Mouse (Mus musculus) lung, postnatal 0 days (tissue): Measurements from ENCODE around the gene Ethe1. TPM values are rescaled to one million over a fixed set of nuclear protein-coding genes. Genes with fewer than 3 reads are reported as not detected.

Source experiments
- ATAC-seq: fragments of 200-750 bp; cut with Nextera tagmentation; 2 replicates; pipeline ENCODE4 v1.8.0; 2017; ENCODE audit warnings: moderate library complexity
- DNase-seq: peaks from one replicate; pipeline ENCODE4 v3.0.0-alpha.2; 2016; ENCODE audit warnings: low spot score
- H3K27ac ChIP-seq: fragments of 300-500 bp; sonication (generic); 2 replicates; pipeline ENCODE4 v1.5.1; 2014; ENCODE audit warnings: antibody characterized with exemption, mild to moderate bottlenecking, low read length, mixed read lengths
- H3K27me3 ChIP-seq: fragments of 300-500 bp; sonication (generic); replicated peaks from 2 replicates; pipeline ENCODE4 v1.6.1; 2014; ENCODE audit warnings: low read length, mixed read lengths; ENCODE audit not compliant: insufficient read depth
- H3K36me3 ChIP-seq: fragments of 300-500 bp; sonication (generic); 2 replicates; pipeline ENCODE4 v1.6.1; 2014; ENCODE audit warnings: low read length, mixed read lengths; ENCODE audit not compliant: insufficient read depth
- H3K4me1 ChIP-seq: fragments of 300-500 bp; sonication (generic); 2 replicates; pipeline ENCODE4 v1.6.1; 2014; ENCODE audit warnings: antibody characterized with exemption, low read depth, low read length, mixed read lengths; ENCODE audit not compliant: insufficient read depth
- H3K4me2 ChIP-seq: fragments of 300-500 bp; sonication (generic); replicated peaks from 2 replicates; pipeline ENCODE4 v1.6.1; 2014; ENCODE audit warnings: low read depth, mild to moderate bottlenecking, low read length, moderate library complexity, mixed read lengths
- H3K4me3 ChIP-seq: fragments of 300-500 bp; sonication (generic); 2 replicates; pipeline ENCODE4 v1.5.1; 2014; ENCODE audit warnings: low read depth, low read length
- H3K9ac ChIP-seq: fragments of 300-500 bp; sonication (generic); replicated peaks from 2 replicates; pipeline ENCODE4 v1.6.1; 2014; ENCODE audit warnings: low read depth, mild to moderate bottlenecking
- H3K9me3 ChIP-seq: fragments of 300-500 bp; sonication (generic); 2 replicates; pipeline ENCODE4 v1.6.1; 2016; ENCODE audit warnings: low read length, mixed read lengths
- CTCF ChIP-seq: IDR thresholded peaks from 2 replicates; pipeline ENCODE4 v1.5.1; 2016; ENCODE audit warnings: antibody characterized with exemption, mild to moderate bottlenecking
- EP300 ChIP-seq: IDR thresholded peaks from 2 replicates; pipeline ENCODE4 v1.6.1; 2016; ENCODE audit warnings: antibody characterized with exemption, mild to moderate bottlenecking, control low read depth
- WGBS: fragments of 180-500 bp; shearing (Covaris S2); extraction: QIAGEN DNeasy Blood & Tissue Kit; methylation state at CpG from one replicate; pipeline ENCODE4 v1.1.7; 2014; 5-methylcytosine and 5-hydroxymethylcytosine counted together
- polyA plus RNA-seq: library from polyadenylated mRNA; unstranded; fragments of >200 nt; fragmentation: Nextera tagmentation; extraction: Ambion mirVana; gene quantifications from 2 replicates; pipeline ENCODE4 v1.2.1, GENCODE M21; 2015

The Ethe1 gene
- polyA plus RNA-seq, 1 experiment from 2014 or later: 13.4 TPM

- no peak for TF ChIP-seq EP300
- TF ChIP-seq CTCF: peak; percentile 91
- no peak overlapping the region for H3K9ac ChIP-seq
- no peaks in the 10 kb centered on the region for H3K9me3 ChIP-seq
- WGBS: 21% methylated on average over 7 of the region's 7 CpGs
- no peaks in the 10 kb centered on the region for H3K4me1 ChIP-seq
- H3K27me3 ChIP-seq: no peaks in the 10 kb centered on the region
- no peak overlapping the region for H3K4me3 ChIP-seq
- H3K4me2 ChIP-seq: no peak overlapping the region
- DNase-seq (peak; percentile 68), ATAC-seq (no peak)
- no peak overlapping the region for H3K27ac ChIP-seq
- no peaks in the 10 kb centered on the region for H3K36me3 ChIP-seq
Observed at GRCm38 (mm10) chr7:24653681-24654080, 66.3 kb downstream of the Ethe1 start.

Other genes with a start within 250 kb of the Ethe1 start
- gene Lypd5, start 238.3 kb upstream of the Ethe1 start, polyA plus RNA-seq: not detected in 2 replicates
- gene Kcnn4, start 217.3 kb upstream of the Ethe1 start, polyA plus RNA-seq: 2.0 and 2.6 TPM in 2 replicates
- gene Smg9, start 187.9 kb upstream of the Ethe1 start, polyA plus RNA-seq: 15.2 and 16.4 TPM in 2 replicates
- gene Irgc1, start 135.2 kb upstream of the Ethe1 start, polyA plus RNA-seq: 0.24 and 0.29 TPM in 2 replicates
- gene Plaur, start 125.1 kb upstream of the Ethe1 start, polyA plus RNA-seq: 65.8 and 72.0 TPM in 2 replicates
- gene Cadm4, start 105.5 kb upstream of the Ethe1 start, polyA plus RNA-seq: 1.7 and 1.9 TPM in 2 replicates
- 13.1 and 17.0 TPM in 2 replicates for gene Zfp428, start 80.5 kb upstream of the Ethe1 start, polyA plus RNA-seq
- 0.06 and 0.10 TPM in 2 replicates for gene AC161166.1, start 75.1 kb upstream of the Ethe1 start, polyA plus RNA-seq
- 3.5 and 4.0 TPM in 2 replicates for gene Irgq, start 56.9 kb upstream of the Ethe1 start, polyA plus RNA-seq
- gene Pinlyp, start 41.4 kb upstream of the Ethe1 start, polyA plus RNA-seq: 0.19 and 0.39 TPM in 2 replicates
- gene Xrcc1, start 41.3 kb upstream of the Ethe1 start, polyA plus RNA-seq: 35.4 and 37.0 TPM in 2 replicates
- 1.5 TPM in 2 replicates for gene Zfp575, start 98 bp downstream of the Ethe1 start, polyA plus RNA-seq
- gene Phldb3, start 23.2 kb downstream of the Ethe1 start, polyA plus RNA-seq: 0.33 and 0.42 TPM in 2 replicates
- not detected in 2 replicates for gene Lypd3, start 49.0 kb downstream of the Ethe1 start, polyA plus RNA-seq
- gene Tex101, start 89.1 kb downstream of the Ethe1 start, polyA plus RNA-seq: not detected in 2 replicates
- gene BC049730, start 121.7 kb downstream of the Ethe1 start, polyA plus RNA-seq: not detected in 2 replicates
- gene Gm4763, start 139.4 kb downstream of the Ethe1 start, polyA plus RNA-seq: not detected in 2 replicates
- gene Cd177, start 172.8 kb downstream of the Ethe1 start, polyA plus RNA-seq: 3.5 and 4.1 TPM in 2 replicates
- 0.73 and 0.82 TPM in 2 replicates for gene Ceacam10, start 189.7 kb downstream of the Ethe1 start, polyA plus RNA-seq